Mouse (Mus musculus): ENCODE data around the gene Nr2e3. TPM values are rescaled to one million over a fixed set of nuclear protein-coding genes. Genes with fewer than 3 reads are reported as not detected.

Gene Nr2e3
- polyA plus RNA-seq, 1 experiment from 2014 or later, result not detected

GRCm38 (mm10) chr9:59951001-59951750 lies 9.3 kb downstream of the Nr2e3 start:
- POLR2A ChIA-PET, result no interaction called here
- TF ChIP-seq CTCF (IDR thresholded peaks at IDR 0.05), result no peak
- DNase-seq (ENCODE audit: low read depth, low spot score) (no peak), ATAC-seq (no peak)
- in situ Hi-C loops (cut with MboI; ENCODE audit: low pct_unique_long_range_greater_than_20kb), result no loop called here
- no peaks in the 10 kb centered on the region for H3K27me3 ChIP-seq
- CTCF ChIA-PET, result interaction anchor here (0.8 kb wide), 1 partner anchor 92 kb away, joined by 3 read pairs; no protein-coding TSS in a partner anchor

DNA sequence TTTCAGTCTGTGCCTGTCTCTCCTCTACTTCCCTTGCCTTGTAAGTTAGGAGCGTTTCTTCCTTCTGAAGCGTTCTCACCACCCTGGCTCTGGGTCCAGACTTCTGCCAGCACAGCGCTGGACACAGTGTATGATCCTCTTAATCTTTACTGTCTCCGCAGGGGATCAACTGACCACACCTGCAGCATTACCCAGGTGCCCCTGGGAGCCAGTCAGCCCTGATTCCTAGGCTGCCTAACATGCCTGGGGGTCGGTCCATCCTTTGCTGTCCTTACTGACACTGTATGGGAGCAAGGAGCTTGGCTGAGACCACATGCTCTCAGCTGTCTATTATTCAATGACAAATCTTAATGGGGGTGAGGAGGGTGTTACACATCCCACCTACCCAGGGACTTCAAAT lies 10.5 kb downstream of the Nr2e3 start:
- DNase-seq (ENCODE audit: low read depth, low spot score) (no peak), ATAC-seq (no peak)
- in situ Hi-C loops (cut with MboI; ENCODE audit: low pct_unique_long_range_greater_than_20kb), result no loop called here
- no peak for TF ChIP-seq CTCF (IDR thresholded peaks at IDR 0.05)
- CTCF ChIA-PET, result interaction anchor here (1.4 to 1.5 kb wide), 2 partner anchors 9 to 19 kb away, joined by 4 read pairs; no protein-coding TSS in a partner anchor
- no peaks in the 10 kb centered on the region for H3K27me3 ChIP-seq
- POLR2A ChIA-PET, result no interaction called here

- DNase-seq (ENCODE audit: low read depth, low spot score), result no peak
- ATAC-seq, result no peak
- TF ChIP-seq CTCF (IDR thresholded peaks at IDR 0.05), result no peak
- in situ Hi-C loops (cut with MboI; ENCODE audit: low pct_unique_long_range_greater_than_20kb), result no loop called here
- H3K27me3 ChIP-seq, result no peaks in the 10 kb centered on the region
- ChIA-PET CTCF (interaction anchor here (1.4 to 1.5 kb wide), 2 partner anchors 10 to 20 kb away, joined by 4 read pairs; no protein-coding TSS in a partner anchor), POLR2A (no interaction called here)
These were observed 10.9 kb downstream of the Nr2e3 start for GRCm38 (mm10) chr9:59949511-59949910.

DNA sequence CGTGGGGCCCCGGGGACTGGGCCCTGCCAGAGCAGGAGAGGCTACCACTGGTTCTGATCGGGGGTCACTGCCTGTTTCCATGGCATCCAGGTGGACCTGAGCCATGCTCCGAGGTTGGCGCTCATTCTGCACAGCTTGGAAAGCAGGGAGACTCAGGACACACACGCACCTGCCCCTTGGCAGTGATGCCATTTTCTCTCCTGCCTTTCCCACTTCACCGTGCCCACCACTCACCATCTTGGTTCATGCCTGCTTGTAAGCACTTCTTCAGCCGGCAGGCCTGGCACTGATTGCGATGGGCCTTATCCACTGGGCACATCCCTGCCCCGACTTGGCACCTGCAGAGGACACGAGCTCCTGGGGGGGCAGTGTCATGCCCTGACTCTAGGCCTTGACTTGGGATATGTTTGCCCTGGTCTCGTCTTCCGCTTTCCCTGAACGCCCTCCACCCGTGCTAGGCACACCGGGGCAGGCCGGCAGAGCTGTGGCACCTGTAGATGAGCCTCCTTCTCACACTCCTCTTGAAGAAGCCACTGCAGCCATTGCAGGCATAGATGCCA lies 11.7 kb downstream of the Nr2e3 start:
- ChIA-PET CTCF (interaction anchor here (1.5 kb wide), 1 partner anchor 20 kb away, joined by 4 read pairs; no protein-coding TSS in a partner anchor), POLR2A (no interaction called here)
- DNase-seq (ENCODE audit: low read depth, low spot score), result no peak
- no peak for ATAC-seq
- in situ Hi-C loops (cut with MboI; ENCODE audit: low pct_unique_long_range_greater_than_20kb), result no loop called here
- no peak for TF ChIP-seq CTCF (IDR thresholded peaks at IDR 0.05)
- no peaks in the 10 kb centered on the region for H3K27me3 ChIP-seq

DNA sequence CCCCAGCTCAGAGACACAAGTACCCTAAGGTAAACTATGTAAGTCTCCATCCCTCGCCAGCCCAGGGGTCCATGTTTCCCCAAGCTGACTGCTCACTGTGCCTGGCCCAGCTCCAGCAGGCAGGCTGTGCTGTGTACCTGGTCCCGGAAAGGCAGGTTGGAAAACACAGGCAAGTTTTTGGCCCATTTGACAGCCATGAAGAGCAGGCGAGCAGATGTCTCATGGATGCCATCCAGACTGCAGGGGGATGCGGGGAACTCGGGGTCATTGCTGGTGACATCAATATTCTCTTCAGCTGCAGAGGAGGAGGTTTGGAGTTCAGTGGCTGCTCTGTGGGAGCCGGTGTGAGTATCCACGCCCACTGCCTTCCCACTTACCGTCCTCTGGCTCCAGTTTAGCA lies 12.2 kb downstream of the Nr2e3 start:
- CTCF ChIA-PET, result no interaction called here
- ATAC-seq (no peak), DNase-seq (ENCODE audit: low read depth, low spot score) (no peak)
- POLR2A ChIA-PET, result no interaction called here
- in situ Hi-C loops (cut with MboI; ENCODE audit: low pct_unique_long_range_greater_than_20kb), result no loop called here
- TF ChIP-seq CTCF (IDR thresholded peaks at IDR 0.05), result no peak
- H3K27me3 ChIP-seq, result no peaks in the 10 kb centered on the region

DNA sequence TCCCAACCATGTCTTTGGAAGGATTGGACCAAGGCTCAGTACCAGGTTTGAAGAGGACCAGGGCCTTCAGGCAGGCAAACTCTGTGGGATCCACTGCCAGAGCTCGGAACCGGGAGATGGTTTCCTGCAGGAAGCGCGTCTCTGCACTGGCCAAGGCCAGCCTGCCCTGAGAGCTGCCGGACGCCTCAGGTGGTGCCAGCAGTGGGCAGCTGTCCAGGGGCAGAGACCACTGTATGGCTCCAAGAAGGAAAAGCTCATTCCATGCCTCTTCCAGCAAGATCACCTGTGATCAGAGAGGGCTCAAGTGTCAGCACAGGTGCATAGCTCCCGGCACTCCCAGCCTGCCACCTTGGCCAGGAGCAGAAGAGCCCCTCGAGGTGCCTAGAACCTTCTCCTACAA lies 13.2 kb downstream of the Nr2e3 start:
- no peak for TF ChIP-seq CTCF (IDR thresholded peaks at IDR 0.05)
- H3K27me3 ChIP-seq, result no peaks in the 10 kb centered on the region
- no peak for ATAC-seq
- ChIA-PET CTCF (no interaction called here), POLR2A (interaction anchor here (0.8 kb wide), 1 partner anchor 10 kb away, joined by 3 read pairs; no protein-coding TSS in a partner anchor)
- no peak for DNase-seq (ENCODE audit: low read depth, low spot score)
- in situ Hi-C loops (cut with MboI; ENCODE audit: low pct_unique_long_range_greater_than_20kb), result no loop called here

DNA sequence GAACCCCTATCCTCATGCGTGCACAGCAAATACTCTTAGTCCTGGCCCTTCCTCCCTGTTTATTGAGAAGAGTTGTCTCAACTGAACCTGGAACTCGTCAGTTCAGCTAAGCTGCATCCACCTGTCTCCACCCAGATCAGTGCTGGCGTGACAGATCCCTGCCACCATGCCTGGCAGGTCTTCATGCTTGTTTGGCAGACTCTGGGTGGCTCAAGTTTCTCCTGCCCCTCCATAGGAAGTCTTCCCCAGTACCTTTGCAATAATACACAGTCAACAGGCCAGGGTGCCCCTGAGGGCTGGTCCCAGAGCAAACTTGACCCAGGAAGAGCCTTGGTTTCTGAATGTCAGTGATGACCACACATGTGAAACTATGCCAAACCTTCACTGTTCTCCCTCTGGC lies 15.2 kb downstream of the Nr2e3 start:
- in situ Hi-C loops (cut with MboI; ENCODE audit: low pct_unique_long_range_greater_than_20kb), result no loop called here
- ChIA-PET POLR2A (no interaction called here), CTCF (interaction anchor here (1.7 kb wide), 1 partner anchor 14 kb away, joined by 4 read pairs; no protein-coding TSS in a partner anchor)
- no peak for TF ChIP-seq CTCF (IDR thresholded peaks at IDR 0.05)
- DNase-seq (ENCODE audit: low read depth, low spot score) (no peak), ATAC-seq (no peak)
- H3K27me3 ChIP-seq, result no peaks in the 10 kb centered on the region

- no peak for ATAC-seq
- no peaks in the 10 kb centered on the region for H3K27me3 ChIP-seq
- DNase-seq (ENCODE audit: low read depth, low spot score), result no peak
- ChIA-PET POLR2A (interaction anchor here (1.0 kb wide), 1 partner anchor 14 kb away, joined by 3 read pairs; no protein-coding TSS in a partner anchor), CTCF (interaction anchor here (1.7 kb wide), 1 partner anchor 13 kb away, joined by 4 read pairs; no protein-coding TSS in a partner anchor)
- in situ Hi-C loops (cut with MboI; ENCODE audit: low pct_unique_long_range_greater_than_20kb), result no loop called here
- no peak for TF ChIP-seq CTCF (IDR thresholded peaks at IDR 0.05)
These were observed 16.6 kb downstream of the Nr2e3 start for GRCm38 (mm10) chr9:59943826-59944225.

DNA sequence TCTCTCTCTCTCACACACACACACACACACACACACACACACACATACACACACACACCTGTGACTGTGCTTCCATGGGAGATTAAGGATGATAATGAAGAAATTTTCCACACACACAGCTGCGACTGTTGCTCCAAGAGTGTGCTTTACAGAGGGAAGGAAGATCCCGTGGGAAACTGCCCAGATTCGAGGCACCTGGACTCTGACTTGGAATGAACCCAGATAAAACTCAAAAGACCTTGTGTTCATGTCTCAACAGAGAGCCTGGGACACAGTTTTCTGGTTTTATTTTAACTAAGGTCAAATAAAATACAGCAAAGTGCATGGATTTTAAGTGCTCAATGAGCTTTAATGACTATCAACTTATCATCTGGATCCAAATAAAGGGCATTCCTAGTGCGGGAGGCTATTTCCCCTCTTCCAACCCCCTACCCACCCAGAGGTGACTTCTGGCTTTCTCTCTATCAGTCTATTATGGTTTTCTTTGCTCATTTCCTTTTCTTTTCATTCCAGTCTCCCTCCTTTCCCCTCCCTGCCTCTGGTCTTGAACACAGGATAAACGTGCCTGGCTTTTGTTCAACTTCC lies 17.9 kb downstream of the Nr2e3 start:
- ChIA-PET CTCF (interaction anchor here (1.5 kb wide), 1 partner anchor 12 kb away, joined by 3 read pairs; no protein-coding TSS in a partner anchor), POLR2A (interaction anchor here (0.6 to 1.0 kb wide), 2 partner anchors 13 to 59 kb away, joined by 3 read pairs; no protein-coding TSS in a partner anchor)
- in situ Hi-C loops (cut with MboI; ENCODE audit: low pct_unique_long_range_greater_than_20kb), result no loop called here
- DNase-seq (ENCODE audit: low read depth, low spot score) (no peak), ATAC-seq (no peak)
- no peaks in the 10 kb centered on the region for H3K27me3 ChIP-seq
- TF ChIP-seq CTCF (IDR thresholded peaks at IDR 0.05), result no peak

DNA sequence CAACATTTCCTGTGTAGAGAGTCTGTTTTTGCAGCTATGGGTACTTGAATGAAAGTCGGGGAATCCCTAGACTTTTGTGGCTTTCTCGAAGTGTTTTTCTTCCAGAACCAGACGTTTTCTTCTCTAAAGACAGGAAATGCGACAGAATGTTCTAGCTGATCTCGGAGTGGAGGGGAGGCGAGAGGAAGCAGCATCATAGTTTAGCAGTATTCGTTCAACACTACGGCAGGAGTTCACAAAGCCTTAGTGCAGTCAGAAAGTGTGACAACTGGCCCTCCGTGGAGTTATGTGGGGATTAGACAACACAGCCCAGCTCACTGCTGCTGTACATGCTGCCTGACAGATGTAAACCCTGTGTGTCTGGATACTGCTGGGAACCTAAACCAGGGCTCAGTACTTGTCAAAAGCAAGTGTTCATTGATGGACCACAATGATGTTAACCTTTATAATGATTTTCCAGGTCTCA lies 18.5 kb downstream of the Nr2e3 start:
- ChIA-PET POLR2A (no interaction called here), CTCF (interaction anchor here (1.1 to 1.5 kb wide), 2 partner anchors 11 to 17 kb away, joined by 3 read pairs; no protein-coding TSS in a partner anchor)
- no peak for DNase-seq (ENCODE audit: low read depth, low spot score)
- no peak for TF ChIP-seq CTCF (IDR thresholded peaks at IDR 0.05)
- ATAC-seq, result no peak
- H3K27me3 ChIP-seq, result no peaks in the 10 kb centered on the region
- in situ Hi-C loops (cut with MboI; ENCODE audit: low pct_unique_long_range_greater_than_20kb), result no loop called here

All from Patski (cell line).